Mouse (Mus musculus): ENCODE measurements around the gene Olfr976. TPM values are rescaled to one million over a fixed set of nuclear protein-coding genes. Genes with fewer than 3 reads are reported as not detected.

Gene Olfr976
- polyA plus RNA-seq, 1 experiment from 2014 or later = not detected

Other genes with a start within 250 kb of the Olfr976 start
- gene Olfr965, start 249.8 kb downstream of the Olfr976 start, polyA plus RNA-seq (2015; fragmentation: Nextera tagmentation; extraction: Ambion mirVana) = not detected in 2 replicates
- gene Olfr150, start 230.2 kb downstream of the Olfr976 start, polyA plus RNA-seq (2015; fragmentation: Nextera tagmentation; extraction: Ambion mirVana) = not detected in 2 replicates
- not detected in 2 replicates for gene Olfr967, start 214.9 kb downstream of the Olfr976 start, polyA plus RNA-seq (2015; fragmentation: Nextera tagmentation; extraction: Ambion mirVana)
- gene Olfr968, start 177.9 kb downstream of the Olfr976 start, polyA plus RNA-seq (2015; fragmentation: Nextera tagmentation; extraction: Ambion mirVana) = not detected in 2 replicates
- gene Olfr969, start 170.2 kb downstream of the Olfr976 start, polyA plus RNA-seq (2015; fragmentation: Nextera tagmentation; extraction: Ambion mirVana) = not detected in 2 replicates
- not detected in 2 replicates for gene Olfr970, start 152.3 kb downstream of the Olfr976 start, polyA plus RNA-seq (2015; fragmentation: Nextera tagmentation; extraction: Ambion mirVana)
- not detected in 2 replicates for gene Olfr971, start 124.3 kb downstream of the Olfr976 start, polyA plus RNA-seq (2015; fragmentation: Nextera tagmentation; extraction: Ambion mirVana)
- not detected in 2 replicates for gene Olfr972, start 94.7 kb downstream of the Olfr976 start, polyA plus RNA-seq (2015; fragmentation: Nextera tagmentation; extraction: Ambion mirVana)
- gene Olfr229, start 53.8 kb downstream of the Olfr976 start, polyA plus RNA-seq (2015; fragmentation: Nextera tagmentation; extraction: Ambion mirVana) = not detected in 2 replicates
- gene Olfr974, start 23.6 kb downstream of the Olfr976 start, polyA plus RNA-seq (2015; fragmentation: Nextera tagmentation; extraction: Ambion mirVana) = not detected in 2 replicates
- not detected in 2 replicates for gene Olfr975, start 9.1 kb downstream of the Olfr976 start, polyA plus RNA-seq (2015; fragmentation: Nextera tagmentation; extraction: Ambion mirVana)
- not detected in 2 replicates for gene Olfr978, start 31.0 kb upstream of the Olfr976 start, polyA plus RNA-seq (2015; fragmentation: Nextera tagmentation; extraction: Ambion mirVana)
- not detected in 2 replicates for gene Olfr979, start 42.3 kb upstream of the Olfr976 start, polyA plus RNA-seq (2015; fragmentation: Nextera tagmentation; extraction: Ambion mirVana)
- gene Olfr980, start 48.4 kb upstream of the Olfr976 start, polyA plus RNA-seq (2015; fragmentation: Nextera tagmentation; extraction: Ambion mirVana) = not detected in 2 replicates
- not detected in 2 replicates for gene Olfr981, start 60.3 kb upstream of the Olfr976 start, polyA plus RNA-seq (2015; fragmentation: Nextera tagmentation; extraction: Ambion mirVana)
- gene Olfr982, start 112.7 kb upstream of the Olfr976 start, polyA plus RNA-seq (2015; fragmentation: Nextera tagmentation; extraction: Ambion mirVana) = not detected in 2 replicates
- gene Olfr983, start 132.5 kb upstream of the Olfr976 start, polyA plus RNA-seq (2015; fragmentation: Nextera tagmentation; extraction: Ambion mirVana) = not detected in 2 replicates
- not detected in 2 replicates for gene Olfr984, start 153.1 kb upstream of the Olfr976 start, polyA plus RNA-seq (2015; fragmentation: Nextera tagmentation; extraction: Ambion mirVana)
- not detected in 2 replicates for gene Olfr985, start 169.1 kb upstream of the Olfr976 start, polyA plus RNA-seq (2015; fragmentation: Nextera tagmentation; extraction: Ambion mirVana)
- not detected in 2 replicates for gene Tmem225, start 187.0 kb upstream of the Olfr976 start, polyA plus RNA-seq (2015; fragmentation: Nextera tagmentation; extraction: Ambion mirVana)
- not detected in 2 replicates for gene Olfr986, start 219.8 kb upstream of the Olfr976 start, polyA plus RNA-seq (2015; fragmentation: Nextera tagmentation; extraction: Ambion mirVana)
- gene Zfp202, start 231.2 kb upstream of the Olfr976 start, polyA plus RNA-seq (2015; fragmentation: Nextera tagmentation; extraction: Ambion mirVana) = 4.1 TPM in 2 replicates

All from intestine, embryonic 15.5 days (tissue).